Mouse (Mus musculus) spleen, adult 12 weeks (tissue): ENCODE results near the gene Tmem174.

Experiments used
- DNase-seq: peaks from one replicate; pipeline ENCODE4 v3.0.0; 2022; ENCODE audit warnings: low spot score

Tmem174 gene

GRCm38 (mm10) chr13:98632306-98632942 is 4.8 kb downstream of the Tmem174 start:
- DNase-seq: no peak

DNA sequence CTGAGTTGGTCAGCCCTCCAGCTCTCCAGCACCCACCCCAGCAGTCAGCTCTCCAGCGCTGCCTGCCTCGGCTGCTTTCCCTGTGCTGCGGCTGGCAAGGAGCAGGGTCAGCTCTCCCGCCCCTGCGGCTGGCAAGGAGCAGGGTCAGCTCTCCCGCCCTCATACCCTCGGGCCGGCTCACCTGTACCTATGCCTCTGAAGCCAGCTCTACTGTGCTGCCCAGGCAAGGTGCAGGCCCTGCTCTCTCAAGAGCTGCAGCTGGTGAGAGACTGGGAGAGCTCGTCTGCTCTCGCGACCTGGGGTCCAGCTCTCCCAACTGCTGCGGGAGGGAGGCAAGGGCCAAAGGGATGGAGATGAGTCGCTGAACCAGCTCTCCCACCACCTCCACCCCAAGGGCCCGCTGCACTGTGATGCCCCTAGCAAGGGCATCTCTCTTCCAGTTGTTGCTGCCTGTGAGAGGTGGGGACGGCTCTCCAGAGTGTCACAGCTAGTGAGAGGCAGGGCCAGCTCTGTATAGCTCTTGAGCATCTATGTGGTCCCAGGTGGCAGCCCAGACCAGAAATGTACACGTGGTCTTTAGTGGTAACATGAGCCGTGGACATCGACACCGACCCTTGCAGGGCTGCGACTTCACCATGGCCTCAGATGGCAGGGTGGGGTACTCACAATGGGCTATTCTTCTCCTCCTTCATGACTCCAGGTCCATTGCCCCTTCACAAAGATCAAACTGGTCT is 5.9 kb downstream of the Tmem174 start:
- no peak for DNase-seq

DNA sequence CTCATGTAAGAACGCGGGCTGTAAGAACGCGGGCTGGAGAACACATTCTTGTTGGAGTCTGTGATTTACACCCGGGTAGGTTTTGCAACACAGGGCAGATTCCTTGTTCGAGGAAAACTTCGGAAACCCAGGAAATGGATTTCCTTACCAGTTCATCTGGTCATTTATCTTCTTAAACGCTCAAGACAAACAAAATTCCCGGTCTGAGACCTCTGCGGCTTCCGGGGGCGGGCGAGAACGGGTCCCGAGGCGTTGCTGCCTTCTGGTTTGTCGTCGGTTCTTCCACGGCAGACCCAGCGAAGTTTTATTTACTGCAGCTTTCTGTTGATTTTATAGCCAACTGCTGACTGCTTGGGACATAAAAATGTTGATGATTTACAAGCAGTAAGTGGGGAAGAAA is 10.5 kb downstream of the Tmem174 start:
- DNase-seq: no peak

GRCm38 (mm10) chr13:98624506-98624905 is 12.7 kb downstream of the Tmem174 start:
- no peak for DNase-seq

GRCm38 (mm10) chr13:98622881-98623549 is 14.2 kb downstream of the Tmem174 start:
- DNase-seq: no peak

DNA sequence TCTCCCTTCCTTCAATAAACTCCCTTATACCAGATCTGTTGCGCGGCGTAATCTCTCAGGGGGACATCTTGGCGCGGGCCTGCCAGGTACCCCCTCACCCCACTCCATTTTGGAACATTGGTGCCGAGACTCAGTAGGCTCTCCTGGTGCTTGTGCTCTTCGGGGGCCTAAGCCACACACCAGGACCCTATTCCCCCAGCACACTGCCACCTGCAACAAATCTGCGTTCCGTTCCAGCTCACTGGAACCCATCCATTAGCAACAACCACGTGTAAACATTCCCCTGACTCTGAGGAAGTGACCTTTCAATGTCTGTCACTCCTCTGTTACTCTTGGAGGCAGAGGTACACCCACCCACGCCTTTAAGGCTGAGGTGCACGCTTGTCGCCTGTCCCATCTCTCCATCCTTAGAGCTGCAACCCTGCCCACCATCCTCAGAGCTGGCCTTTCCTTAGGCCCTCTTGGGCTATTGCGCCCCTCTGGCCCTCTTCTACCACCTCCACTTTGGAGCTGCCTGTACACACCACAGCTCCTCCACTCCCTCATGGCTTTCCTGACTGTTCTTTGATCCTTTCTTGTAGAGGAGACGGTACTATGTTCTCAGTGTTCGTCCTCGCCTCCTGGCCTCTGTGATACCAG is 19.7 kb downstream of the Tmem174 start:
- no peak for DNase-seq

DNA sequence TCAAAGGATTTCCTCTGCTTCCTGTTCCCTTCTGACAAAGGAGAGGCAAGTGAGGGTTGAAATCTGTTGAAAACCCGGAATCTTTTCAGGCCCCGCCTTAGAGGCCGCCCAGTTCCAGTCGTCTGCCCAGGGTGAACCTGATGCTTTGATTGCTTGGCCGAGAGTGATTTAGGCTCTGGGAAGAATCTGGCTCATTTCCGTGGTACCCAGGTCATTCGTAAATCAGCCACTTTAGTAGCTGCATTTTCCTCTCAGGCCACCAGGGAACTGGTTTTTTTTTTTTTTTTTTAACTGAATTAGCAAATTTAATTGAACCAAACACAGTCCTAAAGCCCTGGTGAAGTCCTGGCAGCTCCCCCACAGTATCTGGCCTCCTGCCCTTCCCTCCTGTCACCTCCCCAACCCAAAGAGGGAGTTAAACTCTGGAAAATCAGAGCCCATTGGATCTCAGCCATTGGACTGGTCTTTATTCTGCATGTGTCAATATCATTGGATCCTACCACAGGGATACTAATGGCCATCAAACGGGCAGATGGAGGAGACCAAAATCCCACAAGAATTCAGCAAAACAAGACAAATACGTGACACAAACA is 29.2 kb downstream of the Tmem174 start:
- no peak for DNase-seq

- no peak for DNase-seq
Observed at GRCm38 (mm10) chr13:98603799-98604198, 33.4 kb downstream of the Tmem174 start.

DNA sequence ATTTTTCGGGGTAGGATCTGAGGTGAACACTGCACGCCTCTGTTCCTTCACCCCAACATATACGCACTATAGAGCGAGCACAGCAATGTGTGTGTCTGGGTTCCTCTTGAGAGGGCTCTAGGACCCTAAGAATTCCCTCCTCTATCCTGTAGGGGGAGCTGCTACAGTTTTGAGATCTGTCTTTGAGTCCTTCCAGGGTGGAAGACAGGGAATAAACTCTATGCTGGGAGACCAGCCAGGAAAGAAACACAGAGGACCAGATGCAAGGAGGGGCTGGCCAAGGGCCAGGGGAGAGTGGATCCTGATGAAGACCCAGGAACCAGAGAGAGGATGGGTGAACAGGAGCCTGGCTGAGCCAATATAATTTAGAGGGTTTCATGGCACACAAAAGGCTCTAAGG is 40.5 kb downstream of the Tmem174 start:
- DNase-seq: no peak

GRCm38 (mm10) chr13:98594726-98595141 is 42.5 kb downstream of the Tmem174 start:
- no peak for DNase-seq

DNA sequence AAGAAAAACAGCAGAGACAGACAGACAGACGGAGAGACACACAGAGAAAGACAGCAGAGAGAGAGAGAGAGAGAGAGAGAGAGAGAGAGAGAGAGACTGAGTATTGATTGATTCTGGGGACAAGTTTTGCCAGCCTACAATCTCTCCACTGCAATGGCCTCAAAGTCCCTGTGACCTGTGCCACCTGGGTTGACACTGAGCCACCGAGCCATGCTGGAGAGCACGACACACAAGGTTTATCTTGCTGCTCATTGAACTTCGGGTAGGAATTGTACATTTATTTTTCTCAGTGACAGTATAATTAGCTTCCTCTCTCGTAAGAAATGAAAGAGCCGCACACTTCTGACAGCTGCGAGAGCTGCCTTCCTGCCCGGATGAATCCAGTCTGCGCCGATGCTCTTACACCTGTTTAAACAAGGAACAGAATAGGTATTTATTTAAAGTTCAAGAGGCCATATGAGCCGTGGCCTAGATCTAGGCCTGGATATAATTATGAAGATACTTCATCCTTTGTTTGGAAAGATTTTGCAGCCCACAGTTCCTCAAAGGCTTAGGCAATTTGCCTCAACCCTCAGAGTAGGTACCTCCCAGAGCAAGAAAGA is 43.2 kb downstream of the Tmem174 start:
- no peak for DNase-seq

DNA sequence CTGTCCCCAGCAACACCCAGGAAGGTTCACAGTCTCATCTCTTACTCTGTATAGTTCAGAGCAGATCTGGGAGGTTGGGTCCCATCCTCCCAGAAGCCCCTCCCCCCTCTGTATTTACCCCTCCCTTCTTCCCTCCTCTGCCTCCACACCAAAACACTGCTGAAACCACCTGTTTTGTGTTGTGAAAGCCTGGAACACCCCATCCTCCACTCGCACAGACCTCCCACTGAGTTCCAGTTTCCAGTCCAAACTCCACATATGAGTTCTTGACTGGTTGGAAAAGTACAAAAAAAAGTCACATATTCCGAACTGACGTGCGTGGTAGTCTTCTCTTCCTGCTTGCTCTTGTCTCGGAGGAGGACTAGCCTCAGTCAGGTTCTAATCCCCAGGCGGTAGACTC is 45.8 kb downstream of the Tmem174 start:
- no peak for DNase-seq

DNA sequence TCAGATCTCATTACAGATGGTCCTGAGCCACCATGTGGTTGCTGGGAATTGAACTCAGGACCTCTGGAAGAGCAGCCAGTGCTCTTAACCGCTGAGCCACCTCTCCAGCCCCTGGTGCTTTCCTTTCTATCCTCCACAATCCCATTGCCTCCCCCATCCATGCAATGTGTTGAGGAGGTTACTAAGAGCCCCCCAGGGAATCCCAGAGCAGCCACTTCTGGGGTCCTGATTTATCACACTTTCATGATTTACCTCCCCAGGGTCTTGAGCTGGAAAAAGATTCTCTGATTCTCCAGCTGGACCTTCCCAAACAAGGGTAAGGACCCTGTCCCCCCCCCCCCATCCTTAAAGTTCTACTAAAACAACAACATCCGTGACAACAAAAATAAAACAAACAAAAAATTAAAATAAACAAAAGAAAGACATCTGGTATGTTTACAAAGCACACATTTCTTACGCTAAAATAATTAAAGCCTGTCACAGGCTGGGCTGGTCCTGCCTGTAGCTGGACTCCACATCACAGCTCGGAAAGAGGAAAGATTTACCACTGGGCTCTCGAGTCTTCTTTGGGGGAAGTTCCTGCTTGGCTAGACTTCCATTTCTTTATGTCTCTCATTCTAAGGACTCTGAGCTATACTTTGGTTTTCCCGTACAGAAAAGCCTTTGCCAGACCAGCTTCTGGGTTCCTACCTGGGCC is 46.4 kb downstream of the Tmem174 start:
- no peak for DNase-seq

GRCm38 (mm10) chr13:98589572-98589971 is 47.6 kb downstream of the Tmem174 start:
- no peak for DNase-seq

DNA sequence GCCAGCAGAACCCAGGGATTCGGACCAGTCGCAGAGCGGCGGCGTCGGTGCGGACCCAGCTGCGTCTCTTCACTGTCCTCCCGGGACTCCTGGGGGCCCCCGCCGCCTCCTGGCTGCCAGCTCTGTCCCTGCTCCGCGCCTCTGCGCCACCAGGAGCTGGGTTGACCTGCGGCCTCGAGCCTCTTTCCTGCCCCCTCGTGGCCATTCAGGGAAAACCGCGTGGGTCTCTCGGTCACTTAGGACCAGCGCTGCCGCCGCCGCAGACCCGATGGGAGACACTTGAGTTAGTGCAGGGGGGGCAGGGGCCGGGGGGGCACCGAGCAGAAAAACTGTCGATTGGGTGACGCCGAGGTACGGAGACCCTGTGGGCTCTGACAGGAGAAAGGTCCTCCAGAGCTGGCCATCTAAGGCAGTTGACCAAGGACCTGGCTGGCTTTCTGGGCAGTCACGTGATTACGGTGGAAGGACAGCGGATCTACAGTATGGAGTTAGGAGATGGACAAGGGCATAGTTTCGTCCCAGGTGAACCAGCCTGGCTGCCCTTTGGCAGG is 48.2 kb downstream of the Tmem174 start:
- peak; percentile 1 for DNase-seq

DNA sequence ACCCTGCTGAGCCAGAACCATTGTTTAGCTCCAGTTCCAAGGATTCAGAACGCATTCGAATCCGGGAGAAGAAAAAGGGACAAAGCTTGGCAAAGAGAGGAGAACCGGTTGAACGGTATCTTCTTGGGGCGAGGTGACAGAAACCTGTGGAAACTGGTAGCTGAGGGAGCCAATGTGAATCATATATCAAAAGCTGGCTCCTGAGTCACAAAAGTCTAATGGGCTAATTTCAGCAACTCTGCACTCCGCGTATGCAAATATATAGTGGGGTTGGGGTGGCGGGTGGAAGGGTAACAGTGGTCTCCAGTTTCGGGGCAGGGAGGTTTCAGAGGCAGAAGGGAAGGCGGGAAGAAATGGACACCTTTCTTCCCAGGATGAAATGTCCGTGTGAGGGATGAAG is 48.7 kb downstream of the Tmem174 start:
- DNase-seq: no peak

- DNase-seq: no peak
Observed at GRCm38 (mm10) chr13:98587639-98588038, 49.6 kb downstream of the Tmem174 start.

- DNase-seq: no peak
Observed at GRCm38 (mm10) chr13:98586817-98587575, 50.2 kb downstream of the Tmem174 start.
